Mouse (Mus musculus) T-helper 17 cell (primary cell): ENCODE results near the gene Dock4.

Source experiments
- in situ Hi-C, 2 experiments: fragments of 300-600 bp; cut with MboI, MseI; formaldehyde crosslinking; loops; 1 replicate in 1 of 2; 2 replicates in 1 of 2; pipeline ENCODE4 v1.15.1; 2025; ENCODE audit warnings: high pct_unique_total_duplicates in 2 of 2

The Dock4 gene

DNA sequence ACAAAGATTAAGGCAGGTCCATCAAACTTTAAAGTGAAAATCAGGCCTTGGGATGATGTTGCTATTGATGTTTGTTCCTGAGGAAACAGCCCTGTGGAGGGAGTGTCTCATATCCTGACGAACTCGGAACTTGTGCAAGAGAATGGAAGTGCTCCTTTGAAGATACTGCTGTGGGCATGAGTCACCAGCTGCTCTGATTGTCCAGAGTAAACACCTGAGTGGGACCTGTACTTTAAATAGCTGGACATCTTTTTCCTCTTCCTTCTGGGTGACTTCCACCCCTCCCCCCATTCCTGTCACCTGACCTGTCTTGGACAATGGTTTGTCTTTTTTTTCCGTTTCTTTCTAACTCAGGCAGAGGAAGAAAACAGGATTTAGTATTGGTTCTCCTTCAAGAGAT, 13.2 kb downstream of the Dock4 start:
- in situ Hi-C loops: no loop called here

DNA sequence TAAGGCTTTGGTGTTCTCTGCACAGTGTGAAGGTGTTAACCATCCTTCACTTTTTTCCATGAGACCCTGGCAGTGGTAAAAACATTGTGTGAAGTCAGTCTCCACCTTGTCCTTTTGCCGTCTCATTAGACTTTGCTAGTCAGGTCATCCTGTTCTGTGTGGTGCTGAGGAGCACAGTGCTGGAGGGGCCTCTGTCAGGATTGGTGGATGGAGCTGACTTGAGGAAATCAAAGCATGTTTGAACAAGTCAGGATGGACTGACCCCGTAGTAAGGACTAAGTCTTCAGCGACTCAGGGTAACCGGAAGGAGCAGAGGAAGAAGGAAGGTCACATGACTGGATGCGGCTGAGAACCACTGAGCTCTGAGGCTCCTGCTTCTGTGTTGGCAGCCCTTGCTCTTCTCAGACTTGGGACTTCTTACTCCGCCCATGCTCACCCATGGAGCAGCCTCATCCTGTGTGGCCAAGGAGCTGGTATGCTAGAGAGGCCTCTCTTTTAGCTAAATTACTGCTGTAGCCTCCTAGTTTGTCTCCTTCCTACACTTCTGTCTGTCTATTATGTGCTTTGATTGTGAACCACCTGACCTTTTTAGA, 14.0 kb downstream of the Dock4 start:
- in situ Hi-C loops: no loop called here

DNA sequence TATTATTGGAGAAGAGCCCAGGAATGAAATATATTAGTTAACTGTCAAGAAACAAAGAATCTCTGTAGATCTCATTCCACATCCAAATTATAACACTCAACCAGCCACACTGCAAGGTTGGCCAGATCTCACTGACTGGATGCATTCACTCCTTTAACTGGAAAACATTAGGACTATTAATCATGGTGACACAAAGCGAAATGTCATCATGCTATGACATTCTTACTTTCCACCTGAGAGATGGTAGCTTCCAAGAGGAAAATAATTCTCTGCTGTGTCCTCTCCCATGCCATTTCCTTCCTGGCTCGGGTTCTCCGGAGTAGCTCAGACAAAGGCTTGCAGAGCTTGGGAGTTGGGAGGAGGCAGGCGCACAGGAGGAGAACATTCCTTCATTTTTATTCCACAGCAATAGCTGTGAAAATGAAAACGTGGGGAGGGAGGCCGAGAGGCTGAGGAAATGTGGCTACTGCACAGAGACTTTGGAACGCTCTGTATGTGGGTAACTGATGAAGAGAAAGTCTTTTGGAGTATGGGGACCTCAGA, 17.0 kb downstream of the Dock4 start:
- in situ Hi-C loops: no loop called here

DNA sequence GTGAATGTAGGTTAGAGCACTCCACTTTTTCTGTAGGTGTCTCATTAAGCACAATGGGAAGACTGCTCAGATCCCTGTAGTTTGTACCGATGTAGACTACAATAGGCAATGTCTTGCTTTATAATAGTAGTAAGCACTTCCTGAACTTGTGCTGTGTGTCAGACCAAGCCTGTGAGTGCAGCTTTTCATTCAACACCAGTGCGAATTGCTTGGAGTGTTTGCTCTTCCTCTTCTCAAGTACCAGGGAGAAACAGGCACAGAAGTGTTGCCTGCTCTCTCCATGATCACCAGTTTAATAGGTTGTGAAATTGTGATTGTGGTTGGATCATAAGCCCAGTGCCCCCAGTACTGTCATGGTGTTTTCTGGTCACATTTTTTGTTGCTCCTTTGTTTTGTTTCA, 18.1 kb downstream of the Dock4 start:
- in situ Hi-C loops: no loop called here

DNA sequence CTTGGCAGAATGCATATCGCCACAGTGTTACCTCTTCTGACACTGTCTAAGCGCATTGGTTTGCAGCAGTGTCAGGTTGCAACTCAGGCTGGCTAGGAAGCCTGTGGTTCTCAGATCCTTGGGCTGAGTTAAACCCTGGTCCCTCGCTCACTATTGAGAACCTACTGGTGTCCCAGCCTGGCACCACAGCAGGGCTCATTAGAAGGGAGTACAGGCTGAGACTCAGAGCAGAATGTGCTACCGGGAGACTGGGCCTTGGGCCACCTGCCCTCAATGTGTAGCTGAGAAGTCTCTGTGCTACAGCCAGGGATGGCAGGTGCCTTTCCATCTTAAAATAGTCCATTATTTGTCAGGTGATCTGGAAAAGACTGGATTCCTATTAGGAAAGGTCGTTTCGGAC, 18.5 kb downstream of the Dock4 start:
- in situ Hi-C loops: no loop called here

DNA sequence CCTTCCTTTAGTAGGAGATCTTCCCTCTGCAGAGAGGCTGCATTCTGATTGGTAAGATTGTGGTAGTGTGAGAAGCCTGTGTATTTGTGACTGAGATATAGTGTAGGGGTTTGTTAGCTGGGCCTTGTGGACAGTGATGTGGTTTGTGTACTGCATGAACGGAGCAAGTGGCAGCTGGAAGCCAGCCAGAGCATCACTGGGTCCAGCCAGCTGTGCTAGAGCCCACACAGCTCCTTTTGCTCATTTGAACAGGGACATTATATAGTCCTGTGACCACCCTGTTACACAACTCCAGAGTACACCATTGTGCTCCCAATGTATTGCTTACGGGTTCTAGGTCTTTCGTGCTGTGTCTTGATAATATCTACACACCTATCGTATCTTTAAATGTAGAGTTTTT, 22.5 kb downstream of the Dock4 start:
- in situ Hi-C loops: no loop called here

DNA sequence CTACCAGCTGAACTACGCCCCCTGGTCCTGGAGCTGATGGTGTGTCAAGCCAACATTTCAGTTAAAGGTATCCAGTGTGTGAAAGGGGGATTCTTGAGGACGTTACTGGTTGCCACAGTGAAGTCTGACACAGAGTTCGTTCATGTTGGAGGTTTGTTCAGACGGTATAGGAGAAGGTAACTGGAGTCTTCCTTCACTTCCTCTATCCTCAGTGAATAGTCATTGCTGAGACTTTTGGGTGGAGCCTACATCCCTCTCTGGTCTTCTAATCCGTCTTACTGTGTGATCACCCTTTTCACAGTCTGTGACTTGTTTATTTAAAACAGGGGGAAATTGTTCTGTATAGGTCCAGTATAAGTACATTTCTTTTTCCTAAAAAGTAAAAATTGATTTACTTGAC, 23.3 kb downstream of the Dock4 start:
- in situ Hi-C loops: no loop called here

DNA sequence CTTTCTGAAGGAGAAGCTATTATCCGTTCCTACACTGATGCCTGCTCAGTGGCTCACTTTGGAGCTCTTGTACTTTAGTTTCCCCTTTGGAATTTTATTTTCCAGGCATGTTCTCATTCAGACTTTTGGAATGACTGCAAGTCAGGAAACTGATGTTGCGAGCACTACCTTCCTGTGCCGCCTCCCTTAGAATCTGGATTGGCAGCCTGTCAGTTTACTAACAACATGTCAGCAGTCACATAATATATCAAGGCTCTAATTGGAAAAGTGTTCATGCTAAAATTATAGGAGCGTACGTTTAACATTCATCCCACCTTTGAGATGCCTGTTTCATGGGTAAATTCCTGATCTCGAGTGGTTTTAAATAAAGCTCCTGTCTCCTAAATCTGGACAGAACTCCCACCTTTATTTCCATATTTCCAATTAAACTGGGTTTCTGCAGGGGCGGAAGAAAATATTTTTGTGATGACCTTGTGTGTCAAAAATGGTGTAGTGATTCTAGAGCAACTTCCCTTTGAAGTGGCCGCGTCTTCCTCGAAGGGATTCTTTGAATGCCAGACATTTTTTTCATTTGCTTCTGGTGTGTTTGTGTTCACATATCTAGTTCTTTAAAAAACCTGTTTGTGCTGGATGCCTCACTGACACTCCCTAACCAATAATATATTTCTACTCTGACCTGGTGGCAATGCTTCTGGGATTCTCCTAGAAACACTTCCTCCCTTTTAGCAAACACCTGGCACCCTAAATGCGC, 26.1 kb downstream of the Dock4 start:
- in situ Hi-C loops: no loop called here

DNA sequence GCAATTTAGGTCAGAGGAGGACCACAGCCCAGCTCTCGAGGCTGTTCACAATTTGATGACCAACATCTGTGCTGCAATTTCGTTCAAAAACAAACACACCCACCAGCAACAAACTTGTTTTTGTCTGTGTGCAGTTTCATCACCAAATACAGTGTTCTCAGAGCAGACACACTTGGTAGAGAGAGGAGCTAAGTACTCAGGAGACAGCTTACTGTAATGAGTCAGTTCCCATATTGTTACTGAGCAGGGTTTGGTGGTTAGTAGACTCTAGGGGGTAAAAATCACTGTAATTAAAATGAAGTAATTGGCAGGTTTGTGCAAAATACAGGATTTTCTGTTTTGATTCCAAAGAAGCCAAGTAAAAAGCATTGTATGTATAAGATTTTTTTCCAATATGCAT, 28.0 kb downstream of the Dock4 start:
- in situ Hi-C loops: no loop called here

DNA sequence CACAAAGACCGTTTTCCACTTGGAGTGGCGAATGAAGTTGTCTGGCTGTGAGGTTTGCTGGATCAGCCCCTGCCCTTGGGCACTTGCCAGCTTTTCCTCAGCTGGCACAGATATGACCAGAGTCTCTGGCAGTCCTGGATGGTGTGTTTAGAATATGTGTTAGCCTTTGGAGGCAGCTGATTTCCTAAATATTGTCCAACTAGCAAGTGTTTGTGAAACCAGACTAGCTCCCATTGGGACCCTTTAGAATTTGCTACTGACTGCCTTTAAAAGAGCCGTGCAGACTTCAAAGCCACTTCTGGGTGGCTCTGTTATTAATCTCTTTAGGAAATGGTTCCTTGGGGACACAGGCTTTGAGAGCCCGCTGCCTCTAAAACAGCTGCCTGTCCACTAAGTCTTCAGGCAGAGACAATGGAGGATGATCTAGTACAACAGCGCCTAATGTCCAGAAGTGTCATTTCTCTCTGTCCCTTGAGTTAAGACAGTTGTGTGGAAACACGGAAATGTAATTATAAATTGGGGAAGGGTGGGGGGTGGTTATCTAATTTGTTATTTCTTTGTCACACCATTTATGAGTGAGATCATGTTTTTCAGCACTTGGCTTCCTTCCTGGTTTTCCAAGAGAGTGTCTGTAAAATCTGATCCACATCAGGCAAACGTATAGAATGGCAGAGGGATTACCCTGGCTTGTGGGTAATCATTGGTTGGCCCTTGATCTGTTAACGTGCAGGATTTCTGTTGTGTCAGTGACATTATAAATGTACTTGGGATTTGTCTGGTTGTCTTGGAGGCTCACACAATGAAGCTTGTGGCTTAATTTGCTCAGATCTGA, 32.1 kb downstream of the Dock4 start:
- in situ Hi-C loops: no loop called here

DNA sequence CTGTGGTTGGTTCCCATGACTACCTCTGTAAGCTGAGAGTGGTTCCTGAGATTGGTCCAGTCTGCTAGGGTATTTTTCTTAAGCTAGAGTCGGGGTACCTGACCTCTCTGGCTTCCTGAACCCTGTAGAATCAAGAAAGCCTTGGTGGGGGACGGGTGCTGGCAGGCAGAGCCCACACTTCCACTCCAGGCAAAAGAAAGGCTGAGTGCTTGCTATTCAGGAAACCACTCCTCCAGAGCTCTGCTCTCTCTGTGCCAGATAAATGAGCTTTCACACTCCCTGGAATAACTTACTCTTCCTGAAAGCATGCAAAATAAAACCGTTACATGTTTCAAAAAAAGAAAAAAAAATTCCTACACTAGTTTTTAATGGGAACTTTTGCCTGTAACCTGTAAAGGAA, 38.5 kb downstream of the Dock4 start:
- in situ Hi-C loops: no loop called here

DNA sequence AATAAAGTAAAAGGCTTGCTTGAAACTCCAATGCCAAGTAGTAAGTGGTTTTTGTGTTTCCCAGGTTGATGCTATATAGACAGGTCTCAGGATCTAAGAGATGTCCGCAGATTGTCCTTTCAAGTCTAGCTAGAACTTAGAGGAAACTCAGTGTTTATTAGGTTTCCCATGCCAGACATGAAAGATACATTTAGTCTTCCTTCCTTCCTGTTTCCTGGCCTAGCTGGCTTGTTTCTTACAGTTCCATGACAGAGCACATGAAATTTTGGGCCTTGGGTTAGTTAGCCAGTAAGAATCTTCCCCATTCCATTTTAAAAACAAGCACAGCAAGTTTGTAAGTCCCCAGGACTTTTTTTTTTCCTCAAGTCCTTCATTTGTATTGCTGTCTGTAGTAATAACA, 39.5 kb downstream of the Dock4 start:
- in situ Hi-C loops: no loop called here

DNA sequence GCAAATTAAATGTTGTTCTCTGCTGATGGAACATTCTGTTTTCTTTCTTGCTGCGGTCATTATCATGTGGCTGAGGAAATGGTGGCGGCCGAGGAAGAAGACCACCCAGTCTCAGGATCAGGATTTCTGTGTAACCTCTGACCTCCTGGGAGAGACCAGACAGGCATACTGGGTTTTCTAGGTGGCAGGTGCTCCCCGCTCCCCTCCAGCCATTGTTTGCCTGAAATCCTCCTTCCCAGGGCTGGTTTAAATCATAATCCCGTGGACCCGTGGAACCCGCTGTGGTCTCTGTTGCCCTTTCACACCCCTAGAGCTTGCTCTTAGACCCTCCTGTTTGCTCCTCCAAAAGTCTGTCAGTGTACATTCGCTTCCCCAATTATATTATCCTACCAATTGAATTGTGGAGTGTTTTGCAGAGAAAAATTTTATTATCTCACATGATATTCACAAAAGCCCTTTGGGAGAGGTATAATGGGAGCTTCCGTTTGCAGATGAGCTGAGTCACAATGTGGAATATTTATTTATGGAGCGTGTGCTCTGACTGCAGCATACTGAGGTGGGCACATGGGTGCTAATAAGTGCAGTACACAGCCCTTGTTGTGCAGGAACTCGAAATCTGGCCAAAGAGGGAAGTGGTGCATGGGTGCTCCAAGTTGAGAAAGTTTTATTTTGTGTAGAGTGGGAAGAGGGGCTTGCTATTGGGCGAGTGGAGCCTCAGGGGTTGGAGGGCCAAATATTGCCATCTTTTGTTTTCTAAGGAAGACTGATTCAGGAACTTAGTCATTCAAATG, 40.5 kb downstream of the Dock4 start:
- in situ Hi-C loops: no loop called here

DNA sequence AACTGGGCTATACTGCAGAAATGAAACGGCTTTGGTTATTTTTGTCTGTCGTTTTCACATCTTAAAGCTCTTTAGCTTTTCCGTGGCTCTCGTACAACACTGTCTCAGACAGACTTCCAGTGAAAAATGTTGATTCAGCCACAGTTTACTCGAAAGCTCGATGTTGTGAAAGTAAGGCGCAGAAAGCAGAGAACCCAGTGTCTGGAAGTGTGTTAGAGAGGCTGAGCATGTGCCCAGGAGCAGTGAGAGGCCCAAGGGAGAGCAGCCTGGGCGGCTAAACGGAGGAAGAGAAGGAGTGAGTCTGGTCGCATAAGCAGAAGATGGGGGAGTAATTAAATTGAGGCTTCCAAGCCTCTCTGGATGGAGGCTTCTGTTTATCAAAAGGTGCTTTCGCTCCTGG, 50.6 kb downstream of the Dock4 start:
- in situ Hi-C loops: no loop called here

DNA sequence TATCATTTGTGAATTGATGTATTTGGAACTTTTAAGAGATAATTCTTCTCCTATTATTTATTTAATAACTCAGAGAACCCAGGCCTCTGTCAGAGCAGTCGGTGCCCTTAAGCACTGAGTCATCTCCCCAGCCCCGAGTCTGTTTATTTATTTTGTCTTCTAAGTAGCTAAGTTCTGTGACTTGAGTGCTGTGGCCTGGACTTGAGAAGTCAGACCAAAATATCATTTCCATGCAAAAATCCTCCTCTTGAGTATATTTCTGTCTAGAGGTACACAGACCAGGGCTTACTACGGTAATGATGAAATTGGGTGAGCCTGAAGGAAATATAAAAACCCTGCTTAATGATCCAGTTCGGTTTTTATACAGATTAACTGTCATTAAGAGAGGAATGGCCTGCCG, 52.1 kb downstream of the Dock4 start:
- in situ Hi-C loops: no loop called here

DNA sequence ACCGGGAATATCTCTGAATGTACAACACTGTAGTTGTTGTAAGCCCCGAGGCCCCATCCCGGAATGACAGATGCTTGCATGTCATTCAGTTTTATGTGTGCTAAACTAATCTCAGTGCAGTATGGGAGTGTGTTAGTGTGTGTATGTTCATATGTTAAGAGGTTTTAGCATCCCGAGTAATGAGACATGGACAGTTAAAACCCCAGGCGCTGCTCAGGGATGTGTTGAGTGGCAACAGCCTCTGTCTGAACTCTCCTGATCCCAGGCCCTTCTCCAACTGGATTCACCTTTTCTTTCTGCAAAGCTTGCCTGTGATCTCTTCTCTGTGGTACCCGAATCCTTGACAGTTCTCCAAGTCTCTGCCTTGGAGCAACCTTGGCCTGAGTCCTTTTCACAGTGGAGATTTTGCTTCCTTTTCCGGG, 52.5 kb downstream of the Dock4 start:
- in situ Hi-C loops: no loop called here

DNA sequence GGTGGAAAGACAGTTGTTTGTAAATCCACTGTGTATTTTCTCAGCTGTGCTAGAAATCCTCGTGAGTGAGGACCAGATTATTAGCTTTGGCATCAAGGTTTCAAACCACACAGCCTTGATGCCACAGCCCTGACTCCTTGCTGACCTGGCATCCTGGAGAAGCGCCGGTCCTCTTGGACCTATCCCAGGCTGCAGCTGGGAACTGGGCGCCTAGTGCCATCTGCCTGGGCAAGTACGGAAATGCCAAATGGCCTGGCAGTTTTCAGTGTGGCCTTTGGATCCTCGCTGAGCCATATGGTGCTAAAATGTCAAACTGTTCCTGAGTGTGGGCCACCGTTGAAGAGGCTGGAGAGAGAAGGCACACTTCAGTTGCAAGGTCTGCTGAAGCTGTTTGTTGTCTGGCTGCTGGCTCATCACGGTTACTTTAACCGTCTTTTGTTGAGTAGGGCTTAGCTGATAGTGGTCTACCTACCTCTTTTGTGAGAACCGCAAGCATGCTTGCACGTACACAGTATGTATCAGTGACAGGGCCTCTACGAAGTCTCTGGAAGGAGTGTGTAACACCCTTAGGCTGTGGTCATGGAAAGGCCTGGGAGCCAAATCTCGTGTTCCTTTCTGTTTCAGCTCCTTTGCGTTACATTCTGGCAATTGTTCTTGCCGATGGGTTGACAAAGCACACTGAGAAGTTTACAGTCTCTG, 53.3 kb downstream of the Dock4 start:
- in situ Hi-C loops: no loop called here

DNA sequence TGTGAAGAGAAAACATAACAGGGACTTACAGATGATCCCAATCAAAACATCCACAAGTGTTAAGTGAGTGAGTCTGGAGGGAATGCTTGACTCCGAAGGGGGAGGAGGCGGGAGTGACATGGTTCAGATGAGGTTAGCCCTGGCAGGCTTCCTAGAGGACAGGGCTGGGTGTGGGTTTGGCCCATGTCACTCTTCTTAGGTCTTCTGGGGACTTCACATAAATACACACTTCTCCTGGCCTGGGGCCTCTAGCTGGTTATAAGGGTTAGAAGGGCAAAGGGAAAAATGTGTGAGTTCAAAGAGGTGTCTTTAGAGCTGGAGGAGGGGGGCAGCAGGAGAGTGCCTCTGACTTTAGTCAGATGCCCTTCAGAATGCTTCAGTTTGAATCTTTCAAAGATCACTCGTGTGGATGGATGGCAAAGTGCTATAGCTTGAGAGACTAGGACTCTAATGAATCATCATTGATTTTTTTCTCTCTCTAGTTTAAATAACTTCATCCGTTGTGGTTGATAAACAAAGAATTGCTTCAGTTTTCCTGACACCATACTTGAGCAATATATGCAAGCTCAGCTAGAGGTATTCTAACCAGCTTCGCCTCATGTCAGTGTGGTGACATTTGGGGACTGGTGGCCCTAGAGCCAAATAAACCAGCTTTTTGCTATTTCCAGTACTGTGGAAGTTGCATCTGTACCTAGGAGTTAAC, 54.0 kb downstream of the Dock4 start:
- in situ Hi-C loops: no loop called here

DNA sequence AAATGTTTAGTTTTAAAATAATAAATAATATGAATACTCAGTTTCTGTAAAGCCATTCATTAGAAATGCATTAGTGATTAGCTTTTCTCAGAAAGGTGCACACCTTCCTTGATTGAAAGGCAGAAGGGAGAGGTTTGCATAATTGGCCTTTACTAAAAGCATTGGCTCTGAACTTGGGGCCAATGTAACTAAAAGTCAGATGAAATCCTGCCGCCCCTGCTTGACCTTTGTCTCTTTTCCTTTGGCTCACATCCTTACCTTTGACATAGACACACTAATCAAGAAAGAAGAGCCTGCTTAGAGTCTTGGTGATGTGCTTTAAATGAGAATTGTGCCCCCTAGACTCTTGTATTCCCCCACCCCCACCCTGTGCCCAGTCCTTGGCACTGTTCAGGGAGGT, 55.4 kb downstream of the Dock4 start:
- in situ Hi-C loops: no loop called here

DNA sequence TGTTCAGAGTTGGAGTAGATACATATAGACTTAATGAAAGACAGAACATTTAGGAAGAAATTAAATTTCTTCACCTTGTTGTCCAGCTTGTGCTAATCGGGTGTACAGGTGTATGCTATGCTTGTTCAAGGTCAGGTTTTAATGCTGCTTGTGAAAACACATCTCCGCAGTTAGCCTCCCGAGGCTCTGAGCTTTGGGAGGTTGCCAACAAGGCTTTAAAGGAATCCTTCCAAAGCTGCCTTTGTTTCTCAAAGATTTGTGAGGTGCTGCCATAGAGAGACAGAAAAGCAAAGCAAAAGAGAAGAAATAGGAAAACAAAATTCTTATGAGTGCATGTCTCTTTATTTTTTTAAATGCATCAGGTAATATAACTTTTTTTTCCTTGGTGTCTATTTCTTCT, 57.8 kb downstream of the Dock4 start:
- in situ Hi-C loops: no loop called here
